Mouse (Mus musculus) liver, postnatal 0 days (tissue): ENCODE measurements at regions not wholly inside any gene's neighbourhood (a gene's known extent, or its start where the extent isn't known, plus 50 kb on each side); places are given as distances from the start of the nearest gene placed in this dataset.

ENCODE experiments used
- ATAC-seq: fragments of 200-750 bp; cut with Nextera tagmentation; 2 replicates; pipeline ENCODE4 v1.8.0; 2017; ENCODE audit warnings: mild to moderate bottlenecking, moderate library complexity
- DNase-seq: peaks from one replicate; pipeline ENCODE4 v3.0.0-alpha.2; 2016
- H3K27ac ChIP-seq: fragments of 300-500 bp; sonication (generic); 2 replicates; pipeline ENCODE4 v1.5.1; 2014; ENCODE audit warnings: antibody characterized with exemption, moderate library complexity, mild to moderate bottlenecking, low read depth
- H3K27me3 ChIP-seq: fragments of 300-500 bp; sonication (generic); 2 replicates; pipeline ENCODE4 v1.6.1; 2014; ENCODE audit warnings: low read length, control low read depth, mixed read lengths; ENCODE audit not compliant: insufficient read depth
- H3K36me3 ChIP-seq: fragments of 300-500 bp; sonication (generic); replicated peaks from 2 replicates; pipeline ENCODE4 v1.6.1; 2014; ENCODE audit warnings: mild to moderate bottlenecking, control low read depth, low read length, moderate library complexity, mixed read lengths; ENCODE audit not compliant: insufficient read depth
- H3K4me1 ChIP-seq: fragments of 300-500 bp; sonication (generic); 2 replicates; pipeline ENCODE4 v1.6.1; 2014; ENCODE audit warnings: antibody characterized with exemption, mild to moderate bottlenecking, control low read depth; ENCODE audit not compliant: insufficient read depth
- H3K4me2 ChIP-seq: fragments of 300-500 bp; sonication (generic); 2 replicates; pipeline ENCODE4 v1.6.1; 2014; ENCODE audit warnings: low read depth, mild to moderate bottlenecking, low read length, moderate library complexity, mixed read lengths
- H3K4me3 ChIP-seq: fragments of 300-500 bp; sonication (generic); 2 replicates; pipeline ENCODE4 v1.5.1; 2014; ENCODE audit warnings: low read depth, low read length
- H3K9ac ChIP-seq: fragments of 300-500 bp; sonication (generic); replicated peaks from 2 replicates; pipeline ENCODE4 v1.6.1; 2014; ENCODE audit warnings: mild to moderate bottlenecking, moderate library complexity
- H3K9me3 ChIP-seq: fragments of 300-500 bp; sonication (generic); 2 replicates; pipeline ENCODE4 v1.6.1; 2016; ENCODE audit warnings: mild to moderate bottlenecking, control low read depth, low read length, mixed read lengths
- CTCF ChIP-seq: sonication (generic); IDR thresholded peaks from 2 replicates; pipeline ENCODE4 v1.5.1; 2016; ENCODE audit warnings: antibody characterized with exemption, low read depth
- EP300 ChIP-seq: IDR thresholded peaks from 2 replicates; pipeline ENCODE4 v1.6.1; 2016; ENCODE audit warnings: antibody characterized with exemption, low read depth, mild to moderate bottlenecking
- WGBS: fragments of 180-500 bp; shearing (Covaris S2); extraction: QIAGEN DNeasy Blood & Tissue Kit; methylation state at CpG from one replicate; pipeline ENCODE4 v1.1.7; 2014; ENCODE audit not compliant: insufficient replicate concordance; 5-methylcytosine and 5-hydroxymethylcytosine counted together

GRCm38 (mm10) chr13:15879576-15879975 lies 132.1 kb upstream of the Inhba start:
- H3K9ac ChIP-seq, result no peak overlapping the region
- no peak overlapping the region for H3K4me3 ChIP-seq
- no peak for DNase-seq
- TF ChIP-seq EP300 (no peak), CTCF (no peak)
- ATAC-seq, result no peak
- H3K9me3 ChIP-seq, result no peaks in the 10 kb centered on the region
- no peaks in the 10 kb centered on the region for H3K4me1 ChIP-seq
- no peaks in the 10 kb centered on the region for H3K27me3 ChIP-seq
- H3K36me3 ChIP-seq, result no peaks in the 10 kb centered on the region
- no peak overlapping the region for H3K27ac ChIP-seq
- no peak overlapping the region for H3K4me2 ChIP-seq

- H3K9me3 ChIP-seq, result no peaks in the 10 kb centered on the region
- no peak overlapping the region for H3K4me2 ChIP-seq
- H3K36me3 ChIP-seq, result no peaks in the 10 kb centered on the region
- H3K4me3 ChIP-seq, result no peak overlapping the region
- H3K9ac ChIP-seq, result no peak overlapping the region
- no peaks in the 10 kb centered on the region for H3K4me1 ChIP-seq
- ATAC-seq (no peak), DNase-seq (no peak)
- H3K27ac ChIP-seq, result no peak overlapping the region
- WGBS, result 55% methylated on average over 3 of the region's 3 CpGs
- H3K27me3 ChIP-seq, result no peaks in the 10 kb centered on the region
- TF ChIP-seq EP300, result no peak
- TF ChIP-seq CTCF, result no peak
Measured at GRCm38 (mm10) chr13:15890794-15891193, 120.9 kb upstream of the Inhba start.

- TF ChIP-seq EP300 (no peak), CTCF (no peak)
- Histone ChIP-seq H3K27me3 (no peaks in the 10 kb centered on the region), H3K4me1 (no peaks in the 10 kb centered on the region), H3K4me2 (no peak overlapping the region), H3K4me3 (no peak overlapping the region), H3K36me3 (no peaks in the 10 kb centered on the region), H3K27ac (no peak overlapping the region), H3K9me3 (no peaks in the 10 kb centered on the region), H3K9ac (no peak overlapping the region)
- no peak for DNase-seq
- ATAC-seq, result no peak
Measured at GRCm38 (mm10) chr13:15891403-15891802, 120.2 kb upstream of the Inhba start.

GRCm38 (mm10) chr13:15898201-15898600 lies 113.5 kb upstream of the Inhba start:
- H3K27ac ChIP-seq, result no peak overlapping the region
- no peaks in the 10 kb centered on the region for H3K36me3 ChIP-seq
- ATAC-seq (no peak), DNase-seq (no peak)
- no peak for TF ChIP-seq EP300
- TF ChIP-seq CTCF, result no peak
- no peak overlapping the region for H3K4me2 ChIP-seq
- H3K27me3 ChIP-seq, result no peaks in the 10 kb centered on the region
- no peaks in the 10 kb centered on the region for H3K9me3 ChIP-seq
- no peak overlapping the region for H3K4me3 ChIP-seq
- 76% methylated on average over 1 of the region's 1 CpGs for WGBS
- no peak overlapping the region for H3K9ac ChIP-seq
- H3K4me1 ChIP-seq, result no peaks in the 10 kb centered on the region

- WGBS, result 48% methylated on average over 7 of the region's 7 CpGs
- no peaks in the 10 kb centered on the region for H3K27me3 ChIP-seq
Measured at GRCm38 (mm10) chr13:15901710-15902675, 109.7 kb upstream of the Inhba start.

GRCm38 (mm10) chr13:15907806-15908205 lies 103.8 kb upstream of the Inhba start:
- DNase-seq (no peak), ATAC-seq (no peak)
- Histone ChIP-seq H3K27ac (no peak overlapping the region), H3K36me3 (no peaks in the 10 kb centered on the region), H3K9me3 (no peaks in the 10 kb centered on the region), H3K4me3 (no peak overlapping the region), H3K4me2 (no peak overlapping the region), H3K27me3 (no peaks in the 10 kb centered on the region), H3K4me1 (no peaks in the 10 kb centered on the region), H3K9ac (no peak overlapping the region)
- 43% methylated on average over 1 of the region's 1 CpGs for WGBS
- TF ChIP-seq EP300 (no peak), CTCF (no peak)

More at GRCm38 (mm10) chr13:15901710-15902675, 109.7 kb upstream of the Inhba start:
- Histone ChIP-seq H3K36me3 (no peaks in the 10 kb centered on the region), H3K9ac (no peak overlapping the region), H3K4me1 (no peaks in the 10 kb centered on the region), H3K9me3 (no peaks in the 10 kb centered on the region), H3K4me3 (no peak overlapping the region), H3K4me2 (no peak overlapping the region), H3K27ac (no peak overlapping the region)
- no peak for TF ChIP-seq EP300
- TF ChIP-seq CTCF, result no peak
- no peak for DNase-seq
- no peak for ATAC-seq
